Mouse (Mus musculus): Measurements from ENCODE around the gene Dmac2. TPM values are rescaled to one million over a fixed set of nuclear protein-coding genes. Genes with fewer than 3 reads are reported as not detected.

Dmac2 gene
- 10 to 100 TPM in 1 of 2 experiments, 1 to 10 TPM in 1; 7.0 to 14.4 TPM for polyA plus RNA-seq (2012; fragmentation: generic; extraction: Trizol)

DNA sequence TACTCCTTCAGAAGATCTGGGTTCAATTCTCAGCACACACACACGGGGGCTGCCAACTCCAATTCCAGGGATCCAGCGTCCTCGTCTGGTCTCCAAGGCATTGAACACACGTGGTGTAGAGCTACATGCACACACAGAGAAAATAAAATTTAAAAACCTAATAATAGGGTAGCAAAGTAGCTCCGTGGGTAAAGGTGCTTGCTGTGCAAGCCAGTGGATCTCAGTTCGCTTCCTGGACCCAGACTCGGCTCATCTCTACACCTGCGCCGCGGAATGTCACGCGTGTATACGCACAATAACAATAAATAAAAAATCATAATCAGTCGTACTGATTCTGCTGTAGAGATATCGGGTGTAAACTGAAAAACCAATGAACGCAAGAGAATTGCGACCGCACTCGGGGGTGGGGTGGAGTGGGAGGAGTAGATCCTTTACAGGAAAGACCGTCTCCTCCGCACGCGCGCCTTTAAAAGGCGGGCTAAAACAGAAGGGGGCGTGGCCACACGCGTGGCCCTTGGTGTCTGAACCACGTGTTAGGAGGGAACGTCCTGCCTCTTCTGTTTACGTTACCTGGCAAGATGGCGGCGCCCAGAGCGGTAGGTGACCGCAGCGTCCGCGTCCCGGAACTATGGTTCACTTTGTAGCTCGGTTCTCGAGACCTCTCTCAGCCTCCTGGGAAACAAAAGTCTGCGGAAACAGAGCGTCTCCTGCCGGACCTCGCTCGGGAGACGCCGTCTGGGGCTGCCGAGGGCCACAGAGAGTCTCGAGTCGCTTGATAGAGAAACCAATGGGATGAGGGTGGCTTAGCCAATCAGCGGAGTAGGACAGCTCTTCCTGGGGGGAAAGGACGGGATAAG lies at the start of gene Dmac2:
Dmac2 (plus strand) TSS at position 550 of the 857 bp plus-strand sequence.

DNA sequence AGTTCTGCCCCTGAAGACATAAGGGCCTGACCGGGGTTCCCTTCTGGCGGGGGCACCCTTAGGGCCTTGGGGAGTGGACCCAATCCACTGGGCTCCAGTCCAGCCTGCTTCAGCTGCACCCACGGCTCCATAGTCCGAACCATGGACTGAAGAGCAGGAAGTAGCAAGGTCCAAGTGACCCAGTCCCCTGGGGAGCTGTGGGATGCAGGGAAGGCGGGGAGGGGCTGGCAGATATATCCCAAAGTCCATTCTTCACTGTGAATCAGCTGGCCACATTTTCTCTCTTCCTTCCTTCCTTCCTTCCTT lies 3.6 kb upstream of the Dmac2 start, which contains the start of gene Erich4:
Erich4 (minus strand) TSS at position 187 of the 306 bp plus-strand sequence.

GRCm38 (mm10) chr7:25626509-25627430 lies 7.6 kb downstream of the Dmac2 start, which contains the start of gene B3gnt8:
TSS of gene B3gnt8 (plus strand) at chr7:25626654.

GRCm38 (mm10) chr7:25658657-25659472 lies 39.7 kb downstream of the Dmac2 start, which contains the start of the genes Bckdha and Exosc5:
TSS of gene Bckdha (minus strand) at chr7:25658981.
TSS of gene Exosc5 (plus strand) at chr7:25659164.

GRCm38 (mm10) chr7:25674719-25675300 lies 55.6 kb downstream of the Dmac2 start, which contains the start of gene Tmem91:
TSS of gene Tmem91 (minus strand) at chr7:25675166.

Other genes starting within 250 kb of the Dmac2 start
- gene Cnfn, start 249.7 kb upstream of the Dmac2 start, polyA plus RNA-seq (2012; fragmentation: generic; extraction: Trizol) = under 1 TPM; 0.15 to 0.51 TPM
- gene Lipe, start 220.7 kb upstream of the Dmac2 start, polyA plus RNA-seq (2012; fragmentation: generic; extraction: Trizol) = 10 to 100 TPM in 1 of 2 experiments, 1 to 10 TPM in 1; 4.6 to 19.9 TPM
- gene Cxcl17, start 206.5 kb upstream of the Dmac2 start, polyA plus RNA-seq (2012; fragmentation: generic; extraction: Trizol) = under 1 TPM; 0.07 to 0.45 TPM
- under 1 TPM; 0.08 to 0.61 TPM for gene Ceacam1, start 141.8 kb upstream of the Dmac2 start, polyA plus RNA-seq (2012; fragmentation: generic; extraction: Trizol)
- gene Ceacam2, start 79.6 kb upstream of the Dmac2 start, polyA plus RNA-seq (2012; fragmentation: generic; extraction: Trizol) = under 1 TPM in 1 of 2 experiments, not detected in 1; 0.04 TPM
- not detected for gene Erich4, start 3.5 kb upstream of the Dmac2 start, polyA plus RNA-seq (2012; fragmentation: generic; extraction: Trizol)
- gene B3gnt8, start 7.2 kb downstream of the Dmac2 start, polyA plus RNA-seq (2012; fragmentation: generic; extraction: Trizol) = 1 to 10 TPM in 1 of 2 experiments, under 1 TPM in 1; 0.14 to 2.1 TPM
- 10 to 100 TPM; 30.2 to 65.1 TPM for gene Bckdha, start 39.6 kb downstream of the Dmac2 start, polyA plus RNA-seq (2012; fragmentation: generic; extraction: Trizol)
- 100 to 1,000 TPM in 1 of 2 experiments, 10 to 100 TPM in 1; 39.9 to 113 TPM for gene Exosc5, start 39.8 kb downstream of the Dmac2 start, polyA plus RNA-seq (2012; fragmentation: generic; extraction: Trizol)
- under 1 TPM; 0.27 to 0.67 TPM for gene Tmem91, start 55.8 kb downstream of the Dmac2 start, polyA plus RNA-seq (2012; fragmentation: generic; extraction: Trizol)
- gene B9d2, start 61.4 kb downstream of the Dmac2 start, polyA plus RNA-seq (2012; fragmentation: generic; extraction: Trizol) = 10 to 100 TPM; 34.6 to 49.2 TPM
- 10 to 100 TPM; 24.1 to 38.0 TPM for gene Tgfb1, start 67.6 kb downstream of the Dmac2 start, polyA plus RNA-seq (2012; fragmentation: generic; extraction: Trizol)
- gene Ccdc97, start 99.7 kb downstream of the Dmac2 start, polyA plus RNA-seq (2012; fragmentation: generic; extraction: Trizol) = 10 to 100 TPM; 15.8 to 31.3 TPM
- gene Hnrnpul1, start 135.3 kb downstream of the Dmac2 start, polyA plus RNA-seq (2012; fragmentation: generic; extraction: Trizol) = 10 to 100 TPM; 17.9 to 86.2 TPM
- gene Axl, start 169.3 kb downstream of the Dmac2 start, polyA plus RNA-seq (2012; fragmentation: generic; extraction: Trizol) = 100 to 1,000 TPM in 1 of 2 experiments, 10 to 100 TPM in 1; 96.8 to 112 TPM
- under 1 TPM; 0.04 to 0.40 TPM for gene Cyp2s1, start 197.5 kb downstream of the Dmac2 start, polyA plus RNA-seq (2012; fragmentation: generic; extraction: Trizol)